Mouse (Mus musculus) testis, postnatal 10 days (tissue): ENCODE results near the gene Helz.

ENCODE experiments used
- DNase-seq: peaks from one replicate; pipeline ENCODE4 v3.0.0; 2021; ENCODE audit warnings: low spot score

Gene Helz

GRCm38 (mm10) chr11:107615696-107616095 lies 68.0 kb downstream of the Helz start:
- DNase-seq: no peak

GRCm38 (mm10) chr11:107617976-107618375 lies 70.2 kb downstream of the Helz start:
- no peak for DNase-seq

GRCm38 (mm10) chr11:107624661-107625060 lies 76.9 kb downstream of the Helz start:
- no peak for DNase-seq

GRCm38 (mm10) chr11:107625746-107626145 lies 78.0 kb downstream of the Helz start:
- DNase-seq: no peak

GRCm38 (mm10) chr11:107629504-107629903 lies 81.8 kb downstream of the Helz start:
- peak; percentile 63 for DNase-seq

- no peak for DNase-seq
Measured at GRCm38 (mm10) chr11:107629951-107630350, 82.2 kb downstream of the Helz start.

GRCm38 (mm10) chr11:107631124-107631523 lies 83.4 kb downstream of the Helz start:
- DNase-seq: no peak

- no peak for DNase-seq
Measured at GRCm38 (mm10) chr11:107633563-107634146, 85.9 kb downstream of the Helz start.

GRCm38 (mm10) chr11:107638137-107638536 lies 90.4 kb downstream of the Helz start:
- DNase-seq: no peak

- DNase-seq: no peak
Measured at GRCm38 (mm10) chr11:107639657-107640056, 91.9 kb downstream of the Helz start.

GRCm38 (mm10) chr11:107644461-107644860 lies 96.7 kb downstream of the Helz start:
- no peak for DNase-seq

GRCm38 (mm10) chr11:107647330-107647729 lies 99.6 kb downstream of the Helz start:
- no peak for DNase-seq

- no peak for DNase-seq
Measured at GRCm38 (mm10) chr11:107648668-107649067, 100.9 kb downstream of the Helz start.

- no peak for DNase-seq
Measured at GRCm38 (mm10) chr11:107649458-107649857, 101.7 kb downstream of the Helz start.

GRCm38 (mm10) chr11:107650422-107651051 lies 102.8 kb downstream of the Helz start:
- DNase-seq: no peak

GRCm38 (mm10) chr11:107651391-107651790 lies 103.7 kb downstream of the Helz start:
- no peak for DNase-seq

GRCm38 (mm10) chr11:107652137-107652536 lies 104.4 kb downstream of the Helz start:
- no peak for DNase-seq

GRCm38 (mm10) chr11:107655538-107655937 lies 107.8 kb downstream of the Helz start:
- DNase-seq: no peak

- no peak for DNase-seq
Measured at GRCm38 (mm10) chr11:107657117-107657516, 109.4 kb downstream of the Helz start.

- DNase-seq: no peak
Measured at GRCm38 (mm10) chr11:107660452-107660851, 112.7 kb downstream of the Helz start.

- DNase-seq: no peak
Measured at GRCm38 (mm10) chr11:107662666-107663065, 114.9 kb downstream of the Helz start.

- DNase-seq: no peak
Measured at GRCm38 (mm10) chr11:107667542-107667941, 119.8 kb downstream of the Helz start.

GRCm38 (mm10) chr11:107668223-107668622 lies 120.5 kb downstream of the Helz start:
- no peak for DNase-seq

- DNase-seq: no peak
Measured at GRCm38 (mm10) chr11:107668977-107669376, 121.2 kb downstream of the Helz start.
